21 mouse cellular contexts compared by ENCODE assay signal in the genomic region with DNA sequence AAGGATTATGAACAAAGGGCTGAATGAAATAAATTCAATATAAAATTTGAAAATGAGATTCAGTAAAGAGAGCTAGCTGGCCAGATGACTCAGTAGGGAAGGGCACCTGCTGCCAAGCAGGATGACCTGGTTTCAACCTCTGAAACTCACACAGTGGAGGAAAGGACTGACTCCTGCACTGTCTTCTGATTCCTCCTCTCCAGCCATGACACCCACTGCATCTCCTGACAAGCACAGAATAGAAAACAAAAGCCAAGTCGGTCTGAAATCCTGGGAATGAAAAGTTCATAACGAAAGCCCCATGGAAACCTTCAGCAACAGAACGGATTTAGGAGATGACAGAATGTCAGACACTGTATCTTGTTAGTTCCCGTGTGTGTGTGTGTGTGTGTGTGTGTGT.
DNase-seq lines count a peak whose midpoint lies in the region; ATAC-seq and TF ChIP-seq lines count a peak whose summit lies in the region.
"Had no signal": no experiment of that assay in that cellular context is flagged by ENCODE, and none has a peak within 500 bp of the region (broad histone marks: within the 10 kb centered on the region; RNA-seq: fewer than 3 reads in every experiment).

No protein-coding gene starts in this region.

- no peak for ATAC-seq in hindbrain, embryonic 13.5 days (ENCODE audit: low FRiP score)
- ATAC-seq in hindbrain, embryonic 11.5 days (ENCODE audit: low FRiP score), result no peak
- ATAC-seq: activated CD4-positive, CD25-positive, alpha-beta regulatory T cell, adult 4 months; forebrain, embryonic 13.5 days; hindbrain, embryonic 16.5 days; intestine, embryonic 16.5 days; Patski had no signal

- WGBS in hindbrain, embryonic 13.5 days, result 79% methylated on average over 4 of the region's 4 CpGs
- WGBS in hindbrain, embryonic 11.5 days, result 77% methylated on average over 4 of the region's 4 CpGs
- 14% methylated on average over 4 of the region's 4 CpGs for WGBS in cerebellum, adult 2 months

- H3K27ac ChIP-seq in hindbrain, embryonic 13.5 days, result peak overlapping the region; percentile 23; the same call in 1 of the 2 replicates
- H3K27ac ChIP-seq in hindbrain, embryonic 11.5 days (ENCODE audit: low read depth, low read length), result no peak overlapping the region
- peak overlapping the region; percentile 69 for H3K27ac ChIP-seq in cerebellum, adult 2 months (ENCODE audit: insufficient read depth, low read length)
- H3K27ac ChIP-seq: forebrain, embryonic 13.5 days; heart, embryonic 13.5 days; kidney, embryonic 15.5 days had no signal

- H3K4me1 ChIP-seq in hindbrain, embryonic 13.5 days (replicated peaks), result peaks cover 11% of the 10 kb centered on the region
- no peaks in the 10 kb centered on the region for H3K4me1 ChIP-seq in hindbrain, embryonic 11.5 days (replicated peaks; ENCODE audit: control insufficient read depth, insufficient read depth, low read length)
- H3K4me1 ChIP-seq in cerebellum, adult 2 months (ENCODE audit: control insufficient read depth, insufficient read depth, low read length), result peaks cover 15% of the 10 kb centered on the region
- H3K4me1 ChIP-seq: forebrain, embryonic 13.5 days; kidney, embryonic 15.5 days had no signal

- no peaks in the 10 kb centered on the region for H3K27me3 ChIP-seq in hindbrain, embryonic 13.5 days
- H3K27me3 ChIP-seq in hindbrain, embryonic 11.5 days (ENCODE audit: control insufficient read depth, insufficient read depth, low read length), result no peaks in the 10 kb centered on the region
- no peaks in the 10 kb centered on the region for H3K27me3 ChIP-seq in cerebellum, adult 2 months (ENCODE audit: control insufficient read depth, insufficient read depth, low read length)
- H3K27me3 ChIP-seq: forebrain, embryonic 13.5 days; heart, embryonic 13.5 days; kidney, embryonic 15.5 days; Patski had no signal

- no peaks in the 10 kb centered on the region for H3K36me3 ChIP-seq in hindbrain, embryonic 13.5 days
- H3K36me3 ChIP-seq in hindbrain, embryonic 11.5 days (ENCODE audit: control insufficient read depth, insufficient read depth, low read length), result no peaks in the 10 kb centered on the region
- H3K36me3 ChIP-seq: heart, embryonic 13.5 days; kidney, embryonic 15.5 days had no signal

- H3K4me2 ChIP-seq in hindbrain, embryonic 13.5 days, result no peak overlapping the region
- H3K4me2 ChIP-seq in hindbrain, embryonic 11.5 days (replicated peaks; ENCODE audit: low read depth, low read length), result no peak overlapping the region
- H3K4me2 ChIP-seq: forebrain, embryonic 13.5 days; heart, embryonic 13.5 days; kidney, embryonic 15.5 days; liver, embryonic 11.5 days had no signal

- TF ChIP-seq POLR2A in cerebellum, adult 2 months (IDR thresholded peaks at IDR 0.05; ENCODE audit: borderline replicate concordance, insufficient read depth, low read length), result no peak; the same call in 1 of the 2 replicates

- no peak for TF ChIP-seq CTCF in cerebellum, adult 2 months (IDR thresholded peaks at IDR 0.05; ENCODE audit: borderline replicate concordance, insufficient read depth, low read depth, low read length)

- H3K9me3 ChIP-seq in hindbrain, embryonic 13.5 days, result no peaks in the 10 kb centered on the region
- no peaks in the 10 kb centered on the region for H3K9me3 ChIP-seq in hindbrain, embryonic 11.5 days (ENCODE audit: control insufficient read depth, low read length)
- H3K9me3 ChIP-seq: forebrain, embryonic 13.5 days; heart, embryonic 13.5 days; kidney, embryonic 15.5 days had no signal

- no peak overlapping the region for H3K4me3 ChIP-seq in hindbrain, embryonic 13.5 days
- H3K4me3 ChIP-seq in hindbrain, embryonic 11.5 days (ENCODE audit: low read depth, low read length), result no peak overlapping the region
- H3K4me3 ChIP-seq in cerebellum, adult 2 months (replicated peaks; ENCODE audit: insufficient read depth, low read depth, low read length), result no peak overlapping the region
- H3K4me3 ChIP-seq: forebrain, embryonic 13.5 days; heart, embryonic 13.5 days; kidney, embryonic 15.5 days had no signal

- DNase-seq in hindbrain, embryonic 11.5 days (ENCODE audit: low spot score), result no peak
- peak; percentile 10 for DNase-seq in adipocyte (ENCODE audit: low spot score)
- peak; percentile 67 to 83 for DNase-seq in cerebellum, adult 2 months
- peak; percentile 62 to 69 for DNase-seq in cerebellum, postnatal 36 days
- DNase-seq in kidney, adult 8-10 months, result no peak
- no peak for DNase-seq in lung, postnatal 36 days
- DNase-seq: adrenal gland, postnatal 14 days; heart, postnatal 36 days; lung, adult 18-20 months; lung, postnatal 14 days; retina, postnatal 1 day; thymus, adult 2 months had no signal

- no peak overlapping the region for H3K9ac ChIP-seq in hindbrain, embryonic 13.5 days
- H3K9ac ChIP-seq in hindbrain, embryonic 11.5 days (ENCODE audit: low read depth, low read length), result no peak overlapping the region
- H3K9ac ChIP-seq: forebrain, embryonic 13.5 days; heart, embryonic 13.5 days; kidney, embryonic 15.5 days had no signal

Comparison
In these comparisons a context has a peak if more than half of its experiments do, and no peak if none do; other contexts are left out.
1. DNase-seq: peak in adipocyte (single experiment), cerebellum, adult 2 months (2 of 2) and cerebellum, postnatal 36 days (2 of 2); none in hindbrain, embryonic 11.5 days (single experiment), kidney, adult 8-10 months (0 of 2) and lung, postnatal 36 days (single experiment).